1 mouse cellular context compared by ENCODE assay signal in the genomic region with DNA sequence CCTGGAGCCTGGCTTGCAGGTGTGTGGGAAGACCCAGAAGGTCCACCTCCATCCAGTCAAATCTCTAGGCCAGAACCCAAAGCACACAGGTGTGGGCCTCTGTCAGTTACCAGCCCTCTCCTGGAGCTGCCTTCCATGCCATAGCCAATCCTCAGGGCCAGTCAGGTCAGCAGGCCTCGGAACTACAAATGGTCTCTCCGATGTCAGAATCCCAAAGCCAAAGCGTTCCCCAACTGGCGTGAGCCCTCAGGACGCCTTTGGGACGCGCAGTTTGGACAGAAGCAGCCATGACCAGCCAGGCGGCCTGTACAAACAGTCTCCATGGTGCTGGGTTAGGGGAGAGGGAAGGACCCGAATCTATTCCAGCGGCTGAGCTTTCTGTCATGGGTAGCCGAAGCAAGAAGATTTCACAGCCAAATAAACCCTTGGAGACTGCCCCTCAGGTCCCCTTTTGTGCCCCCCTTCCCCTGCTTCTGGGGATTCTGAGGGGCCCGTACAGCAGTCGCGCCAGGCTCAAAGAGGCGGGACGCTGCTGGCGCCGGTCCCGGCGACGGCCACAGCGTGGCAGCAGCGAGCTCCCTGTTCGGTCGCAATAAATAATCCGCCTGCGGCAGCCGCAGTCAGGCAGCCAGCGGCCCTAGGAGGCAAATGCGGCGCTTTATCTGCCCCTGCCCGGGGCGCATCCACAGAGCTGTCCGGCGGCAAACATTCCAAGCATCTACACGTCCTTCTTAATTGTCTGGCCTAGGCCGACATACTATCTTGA.
TF ChIP-seq lines count a peak whose summit lies in the region.

No protein-coding gene starts in this region.

TF ChIP-seq in CH12.LX, 34 proteins besides CTCF, POLR2A, EP300 and RAD21 (continued from another document):
- TF ChIP-seq SMC3 (IDR thresholded peaks at IDR 0.05; ENCODE audit: low read depth, low read length), result peak; percentile 60
- no peak for TF ChIP-seq USF2 (conservative IDR thresholded peaks at IDR 0.05; ENCODE audit: low read depth, low read length)
- TF ChIP-seq TBP (conservative IDR thresholded peaks at IDR 0.05; ENCODE audit: low read depth, low read length), result 0 out of 2 replicates have a peak, but pooled peaks have one; percentile 27
- TF ChIP-seq HCFC1 (IDR thresholded peaks at IDR 0.05; ENCODE audit: low read depth, low read length), result peak; percentile 17; the same call in 1 of the 2 replicates
- no peak for TF ChIP-seq MAFK (IDR thresholded peaks at IDR 0.05; ENCODE audit: insufficient replicate concordance, low read length)
- TF ChIP-seq ZMIZ1 (IDR thresholded peaks at IDR 0.05; ENCODE audit: low read depth, low read length), result no peak
- 0 out of 2 replicates have a peak, but pooled peaks have one; percentile 18 for TF ChIP-seq BHLHE40 (IDR thresholded peaks at IDR 0.05; ENCODE audit: low read depth, low read length)
- TF ChIP-seq SIN3A (IDR thresholded peaks at IDR 0.05; ENCODE audit: low read length), result no peak
- no peak for TF ChIP-seq MAX (IDR thresholded peaks at IDR 0.05; ENCODE audit: low read length)
- TF ChIP-seq ZNF384 (IDR thresholded peaks at IDR 0.05; ENCODE audit: low read depth, low read length), result no peak
- no peak for TF ChIP-seq E2F4 (IDR thresholded peaks at IDR 0.05; ENCODE audit: insufficient replicate concordance, low read depth, low read length)
- no peak for TF ChIP-seq ETS1 (conservative IDR thresholded peaks at IDR 0.05; ENCODE audit: low read depth, low read length)
- no peak for TF ChIP-seq MYC (IDR thresholded peaks at IDR 0.05; ENCODE audit: low read depth, low read length)
- 0 out of 2 replicates have a peak, but pooled peaks have one; percentile 50 for TF ChIP-seq MEF2A (IDR thresholded peaks at IDR 0.05; ENCODE audit: borderline replicate concordance, low read depth, low read length)
- peak; percentile 46; the same call in 1 of the 2 replicates for TF ChIP-seq TCF12 (IDR thresholded peaks at IDR 0.05; ENCODE audit: low read depth, low read length)
- no peak for TF ChIP-seq UBTF (IDR thresholded peaks at IDR 0.05; ENCODE audit: low read depth, low read length)
- no peak for TF ChIP-seq MXI1 (IDR thresholded peaks at IDR 0.05; ENCODE audit: low read depth, low read length)
- TF ChIP-seq IRF4 (IDR thresholded peaks at IDR 0.05; ENCODE audit: low read depth, low read length), result 0 out of 2 replicates have a peak, but pooled peaks have one; percentile 9
- TF ChIP-seq GABPA (IDR thresholded peaks at IDR 0.05; ENCODE audit: insufficient replicate concordance, low read depth, low read length), result no peak
- TF ChIP-seq ELF1 (IDR thresholded peaks at IDR 0.05; ENCODE audit: low read depth, low read length), result 0 out of 2 replicates have a peak, but pooled peaks have one; percentile 11
- TF ChIP-seq PAX5 (IDR thresholded peaks at IDR 0.05; ENCODE audit: low read length), result no peak
- no peak for TF ChIP-seq POLR2AphosphoS2 (IDR thresholded peaks at IDR 0.05; ENCODE audit: low read depth, low read length)
- no peak for TF ChIP-seq ZC3H11A (IDR thresholded peaks at IDR 0.05; ENCODE audit: low read depth, low read length)
- TF ChIP-seq NRF1 (IDR thresholded peaks at IDR 0.05; ENCODE audit: low read depth, low read length), result 0 out of 2 replicates have a peak, but pooled peaks have one; percentile 27
- TF ChIP-seq KAT2A (IDR thresholded peaks at IDR 0.05; ENCODE audit: insufficient replicate concordance, low read length), result no peak
